7 mouse cellular contexts compared by ENCODE assay signal in the genomic region with DNA sequence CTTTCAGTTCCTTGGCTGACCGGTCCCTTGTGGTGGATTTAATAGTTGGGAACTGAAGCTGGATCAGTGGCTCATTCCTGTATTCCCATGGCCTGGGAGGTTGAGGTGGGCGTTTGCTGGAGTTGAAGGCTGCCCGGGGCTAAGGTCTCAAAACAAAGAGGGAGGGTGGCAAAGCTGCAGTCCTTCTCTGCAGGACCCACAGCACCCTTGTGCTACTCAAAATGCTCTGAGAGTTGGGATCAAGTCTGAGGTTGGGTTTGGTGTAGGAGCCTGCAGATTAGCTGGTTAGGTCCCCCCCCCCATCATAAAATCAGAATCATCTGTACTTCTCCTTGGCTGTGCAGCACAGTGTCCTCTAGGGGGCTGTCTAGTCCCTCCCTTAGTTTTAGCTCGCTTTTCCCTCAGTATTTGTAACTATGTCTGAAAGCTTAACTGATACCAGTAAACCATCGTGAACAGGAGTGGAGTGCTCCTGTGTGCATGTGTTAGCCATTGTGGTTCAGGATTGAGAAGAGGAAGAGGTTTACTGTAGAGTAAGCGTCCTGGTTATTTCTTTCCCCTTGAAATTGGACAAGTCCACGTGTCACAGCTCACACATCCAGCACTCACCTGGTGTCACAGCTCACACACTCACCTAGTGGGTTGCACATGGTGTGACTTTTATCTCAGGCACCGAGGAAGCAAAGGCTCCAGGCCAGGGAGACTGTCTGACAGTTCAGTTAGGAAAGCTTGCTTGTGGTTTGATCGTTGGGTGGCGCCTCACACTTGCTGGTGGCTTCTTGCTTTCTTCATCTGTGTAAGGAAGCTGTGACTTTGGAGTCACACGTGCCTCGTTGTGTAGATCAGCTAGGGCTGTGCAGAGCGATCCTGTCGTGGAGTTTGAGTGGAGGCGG. TPM values are rescaled to one million over a fixed set of nuclear protein-coding genes. Genes with fewer than 3 reads are reported as not detected.
DNase-seq lines count a peak whose midpoint lies in the region; ATAC-seq and TF ChIP-seq lines count a peak whose summit lies in the region.

No protein-coding gene starts in this region.

- H3K4me1 ChIP-seq in hindbrain, embryonic 16.5 days (ENCODE audit: control insufficient read depth, insufficient read depth, low read depth, low read length) = peaks cover 32% of the 10 kb centered on the region

- no peak overlapping the region for H3K27ac ChIP-seq in layer of hippocampus, adult 2 months
- H3K27ac ChIP-seq in hindbrain, embryonic 16.5 days (ENCODE audit: low read depth, low read length) = no peak overlapping the region

- H3K9ac ChIP-seq in hindbrain, embryonic 16.5 days (ENCODE audit: low read depth, low read length) = no peak overlapping the region

- no peak overlapping the region for H3ac ChIP-seq in myocyte (ENCODE audit: control insufficient read depth, insufficient read length)

- DNase-seq in layer of hippocampus, adult 2 months (ENCODE audit: low spot score in 2 of 2) = no peak
- DNase-seq in layer of hippocampus, adult 18-20 months (ENCODE audit: low spot score in 2 of 2) = no peak
- DNase-seq in brain, adult 2 months (ENCODE audit: low read depth, low spot score) = peak; percentile 72
- DNase-seq in adrenal gland, adult 8-10 months = no peak
- DNase-seq in gastrocnemius, postnatal 25 days = no peak

- no peaks in the 10 kb centered on the region for H3K9me3 ChIP-seq in hindbrain, embryonic 16.5 days (ENCODE audit: control insufficient read depth, low read length)

- peaks cover 68% of the 10 kb centered on the region for H3K36me3 ChIP-seq in hindbrain, embryonic 16.5 days (ENCODE audit: control insufficient read depth, insufficient read depth, low read length)
- peaks cover 57% of the 10 kb centered on the region for H3K36me3 ChIP-seq in myocyte (ENCODE audit: control insufficient read depth, insufficient read depth)

- ATAC-seq in hindbrain, embryonic 16.5 days = no peak

- H3K4me3 ChIP-seq in layer of hippocampus, adult 2 months = no peak overlapping the region
- no peak overlapping the region for H3K4me3 ChIP-seq in hindbrain, embryonic 16.5 days (ENCODE audit: low read length)
- H3K4me3 ChIP-seq in myocyte = no peak overlapping the region

- TF ChIP-seq CTCF in layer of hippocampus, adult 2 months (conservative IDR thresholded peaks at IDR 0.05) = peak; percentile 78

- 0 out of 2 replicates have a peak overlapping the region, but pooled peaks have one; percentile 4 for H3K4me2 ChIP-seq in hindbrain, embryonic 16.5 days (ENCODE audit: low read length)
- no peak overlapping the region for H3K4me2 ChIP-seq in myocyte (ENCODE audit: low read depth)

- peaks cover 59% of the 10 kb centered on the region for H3K79me2 ChIP-seq in myocyte (ENCODE audit: control insufficient read depth, insufficient read depth)

- no peaks in the 10 kb centered on the region for H3K27me3 ChIP-seq in hindbrain, embryonic 16.5 days (replicated peaks; ENCODE audit: control insufficient read depth, insufficient read depth, low read length)
- H3K27me3 ChIP-seq in myocyte (ENCODE audit: control insufficient read depth, insufficient read depth, insufficient read length) = no peaks in the 10 kb centered on the region

- 78% methylated on average over 15 of the region's 15 CpGs for WGBS in hindbrain, embryonic 16.5 days

- no peak for TF ChIP-seq POLR2A in myocyte (IDR thresholded peaks at IDR 0.05; ENCODE audit: insufficient read length, low read depth)

TF ChIP-seq in myocyte, 11 proteins besides CTCF, POLR2A, EP300 and RAD21:
- no peak for TF ChIP-seq MYOD1 (IDR thresholded peaks at IDR 0.05; ENCODE audit: control insufficient read depth in 1 of 3, insufficient read length in 2 of 3, low read depth in 2 of 3)
- peak; percentile 38 for TF ChIP-seq POLR2AphosphoS2 (IDR thresholded peaks at IDR 0.05; ENCODE audit: insufficient read length, low read depth)
TF ChIP-seq in myocyte: peak in this region for 1.

RNA-seq across cellular contexts. Expression of a gene that starts 4.4 kb away (rescaled TPM):
- total RNA-seq in layer of hippocampus, adult 2 months (2021) = 100 to 1,000 TPM; 230 to 239 TPM
- 100 to 1,000 TPM; 210 to 215 TPM for total RNA-seq in layer of hippocampus, adult 18-20 months (2021)
- polyA plus RNA-seq in hindbrain, embryonic 16.5 days (2015; fragmentation: Nextera tagmentation; extraction: Ambion mirVana) = 331 and 355 TPM in 2 replicates
- 268 TPM for polyA plus RNA-seq in myocyte (2012; fragmentation: generic; extraction: Trizol)
- 100 to 1,000 TPM; 181 to 239 (median 202) TPM for total RNA-seq in adrenal gland, adult 8-10 months (2022)
- total RNA-seq in gastrocnemius, postnatal 25 days (2021) = 10 to 100 TPM; 71.5 to 79.1 TPM

RNA-seq across cellular contexts. Expression of a gene that starts 10.4 kb away (rescaled TPM):
- total RNA-seq in layer of hippocampus, adult 2 months (2021) = 10 to 100 TPM; 13.3 to 15.1 TPM
- 10 to 100 TPM; 13.6 to 15.8 TPM for total RNA-seq in layer of hippocampus, adult 18-20 months (2021)
- polyA plus RNA-seq in hindbrain, embryonic 16.5 days (2015; fragmentation: Nextera tagmentation; extraction: Ambion mirVana) = 9.8 and 10.1 TPM in 2 replicates
- polyA plus RNA-seq in myocyte (2012; fragmentation: generic; extraction: Trizol) = 27.1 TPM
- total RNA-seq in adrenal gland, adult 8-10 months (2022) = 10 to 100 TPM; 17.4 to 20.2 (median 19.8) TPM
- total RNA-seq in gastrocnemius, postnatal 25 days (2021) = 1 to 10 TPM; 5.6 to 6.8 TPM

RNA-seq across cellular contexts. Expression of a gene that starts 12.5 kb away (rescaled TPM):
- 100 to 1,000 TPM; 615 to 646 TPM for total RNA-seq in layer of hippocampus, adult 2 months (2021)
- total RNA-seq in layer of hippocampus, adult 18-20 months (2021) = 100 to 1,000 TPM; 637 to 681 TPM
- 140 and 151 TPM in 2 replicates for polyA plus RNA-seq in hindbrain, embryonic 16.5 days (2015; fragmentation: Nextera tagmentation; extraction: Ambion mirVana)
- polyA plus RNA-seq in myocyte (2012; fragmentation: generic; extraction: Trizol) = 2.0 TPM
- 10 to 100 TPM in 1 of 4 experiments, 1 to 10 TPM in 3; 5.5 to 12.1 (median 7.4) TPM for total RNA-seq in adrenal gland, adult 8-10 months (2022)
- total RNA-seq in gastrocnemius, postnatal 25 days (2021) = 1 to 10 TPM; 1.9 to 2.3 TPM

RNA-seq across cellular contexts. Expression of a gene that starts 16.6 kb away (rescaled TPM):
- total RNA-seq in layer of hippocampus, adult 2 months (2021) = 10 to 100 TPM; 15.7 to 21.2 TPM
- total RNA-seq in layer of hippocampus, adult 18-20 months (2021) = 10 to 100 TPM; 22.1 to 26.7 TPM
- 125 and 134 TPM in 2 replicates for polyA plus RNA-seq in hindbrain, embryonic 16.5 days (2015; fragmentation: Nextera tagmentation; extraction: Ambion mirVana)
- 38.3 TPM for polyA plus RNA-seq in myocyte (2012; fragmentation: generic; extraction: Trizol)
- 100 to 1,000 TPM; 209 to 349 (median 279) TPM for total RNA-seq in adrenal gland, adult 8-10 months (2022)
- 10 to 100 TPM; 30.2 to 57.3 TPM for total RNA-seq in gastrocnemius, postnatal 25 days (2021)

RNA-seq across cellular contexts. Expression of a gene that starts 25.3 kb away (rescaled TPM):
- total RNA-seq in layer of hippocampus, adult 2 months (2021) = not detected
- total RNA-seq in layer of hippocampus, adult 18-20 months (2021) = not detected
- polyA plus RNA-seq in hindbrain, embryonic 16.5 days (2015; fragmentation: Nextera tagmentation; extraction: Ambion mirVana) = 0.34 and 0.45 TPM in 2 replicates
- 0.18 TPM for polyA plus RNA-seq in myocyte (2012; fragmentation: generic; extraction: Trizol)
- total RNA-seq in adrenal gland, adult 8-10 months (2022) = not detected
- under 1 TPM in 1 of 2 experiments, not detected in 1; 0.70 TPM for total RNA-seq in gastrocnemius, postnatal 25 days (2021)

Comparison
In these comparisons a context has a peak if more than half of its experiments do, and no peak if none do; other contexts are left out.
1. RNA of a gene that starts 12.5 kb away (total RNA-seq): 637 to 681 TPM in layer of hippocampus, adult 18-20 months and 615 to 646 TPM in layer of hippocampus, adult 2 months; 5.5 to 12.1 TPM in adrenal gland, adult 8-10 months and 1.9 to 2.3 TPM in gastrocnemius, postnatal 25 days; every median in the first group is over 10 times any median in the second.